In genomic region chr10:128322141-128323108, GRCm38 (mm10) we compare ENCODE assay signal across 8 mouse cellular contexts. TPM values are rescaled to one million over a fixed set of nuclear protein-coding genes. Genes with fewer than 3 reads are reported as not detected.
DNase-seq lines count a peak whose midpoint lies in the region; ATAC-seq lines count a peak whose summit lies in the region.

TSS of gene Cnpy2 (plus strand) at chr10:128322459.

- peak within 1 kb of the TSS; percentile 70 for H3K4me2 ChIP-seq in hindbrain, embryonic 15.5 days

- WGBS in hindbrain, embryonic 15.5 days = under 1% methylated on average over 40 of the region's 40 CpGs

- H3K4me1 ChIP-seq in hindbrain, embryonic 15.5 days (replicated peaks) = peaks cover 21% of the 10 kb centered on the region

- DNase-seq in T-cell, adult 2 months (ENCODE audit: low spot score) = peak; percentile 83
- DNase-seq in cerebellum, postnatal 4 days (ENCODE audit: low spot score in 2 of 2) = peak; percentile 75 to 85
- peak; percentile 82 for DNase-seq in gastrocnemius, adult 18-20 months (ENCODE audit: low spot score)
- peak; percentile 86 to 87 for DNase-seq in layer of hippocampus, postnatal 36 days
- DNase-seq in lung, postnatal 25 days (ENCODE audit: low spot score) = peak; percentile 81
- peak; percentile 63 for DNase-seq in retina, adult 2 months (ENCODE audit: low read depth, low spot score)
- DNase-seq in thymus, postnatal 25 days = peak; percentile 85

- peak; percentile 97 for ATAC-seq in hindbrain, embryonic 15.5 days (ENCODE audit: low FRiP score, low read depth)

- H3K9me3 ChIP-seq in hindbrain, embryonic 15.5 days = no peaks in the 10 kb centered on the region

- peak within 1 kb of the TSS; percentile 96 for H3K27ac ChIP-seq in hindbrain, embryonic 15.5 days (replicated peaks)

- peak within 1 kb of the TSS; percentile 86 for H3K4me3 ChIP-seq in hindbrain, embryonic 15.5 days

- peak within 1 kb of the TSS; percentile 97 for H3K9ac ChIP-seq in hindbrain, embryonic 15.5 days

- peaks cover 56% of the 10 kb centered on the region for H3K36me3 ChIP-seq in hindbrain, embryonic 15.5 days

- H3K27me3 ChIP-seq in hindbrain, embryonic 15.5 days = no peaks in the 10 kb centered on the region

RNA-seq across cellular contexts. Expression of gene Cnpy2, which starts in this region (rescaled TPM):
- total RNA-seq in gastrocnemius, adult 18-20 months (2021) = 10 to 100 TPM; 46.4 to 48.3 TPM
- polyA plus RNA-seq in hindbrain, embryonic 15.5 days (2015; fragmentation: Nextera tagmentation; extraction: Ambion mirVana) = 188 and 205 TPM in 2 replicates
- 10 to 100 TPM; 82.9 to 86.1 TPM for total RNA-seq in layer of hippocampus, postnatal 36 days (2021)

Comparison
In these comparisons a context has a peak if more than half of its experiments do, and no peak if none do; other contexts are left out.
1. Peak in every context shown above with its lines: DNase-seq, ATAC-seq, H3K4me3 ChIP-seq and H3K27ac ChIP-seq.